Mouse (Mus musculus) embryo, embryonic 10 days (tissue): ENCODE data around the gene Dnajb5.

Experiments used
- DNase-seq: peaks from one replicate; pipeline ENCODE4 v3.0.0-alpha.2; 2015; ENCODE audit warnings: low spot score

The Dnajb5 gene

GRCm38 (mm10) chr4:42944185-42944584 lies 5.4 kb upstream of the Dnajb5 start:
- no peak for DNase-seq

- DNase-seq, result peak; percentile 77
Observed at GRCm38 (mm10) chr4:42945043-42945442, 4.6 kb upstream of the Dnajb5 start.

GRCm38 (mm10) chr4:42945445-42945844 lies 4.2 kb upstream of the Dnajb5 start:
- no peak for DNase-seq

GRCm38 (mm10) chr4:42945952-42946351 lies 3.7 kb upstream of the Dnajb5 start:
- DNase-seq, result peak; percentile 81

GRCm38 (mm10) chr4:42946733-42947290 lies 2.8 kb upstream of the Dnajb5 start:
- DNase-seq, result peak; percentile 43

- no peak for DNase-seq
Observed at GRCm38 (mm10) chr4:42948527-42948926, 1.1 kb upstream of the Dnajb5 start.

GRCm38 (mm10) chr4:42949051-42949675 lies 451 bp upstream of the Dnajb5 start:
- DNase-seq, result no peak

GRCm38 (mm10) chr4:42950065-42950558 lies 498 bp downstream of the Dnajb5 start:
- DNase-seq, result peak; percentile 81

- no peak for DNase-seq
Observed at GRCm38 (mm10) chr4:42951206-42952195, 1.9 kb downstream of the Dnajb5 start.

GRCm38 (mm10) chr4:42952563-42952962 lies 2.9 kb downstream of the Dnajb5 start:
- no peak for DNase-seq

GRCm38 (mm10) chr4:42953435-42954094 lies 4.0 kb downstream of the Dnajb5 start:
- DNase-seq, result no peak

- peak; percentile 80 for DNase-seq
Observed at GRCm38 (mm10) chr4:42954297-42954696, 4.7 kb downstream of the Dnajb5 start.

GRCm38 (mm10) chr4:42955200-42955599 lies 5.6 kb downstream of the Dnajb5 start:
- no peak for DNase-seq

- DNase-seq, result no peak
Observed at GRCm38 (mm10) chr4:42956581-42956980, 7.0 kb downstream of the Dnajb5 start.

- no peak for DNase-seq
Observed at GRCm38 (mm10) chr4:42957306-42957705, 7.7 kb downstream of the Dnajb5 start.

GRCm38 (mm10) chr4:42957979-42958378 lies 8.4 kb downstream of the Dnajb5 start:
- DNase-seq, result no peak

GRCm38 (mm10) chr4:42958942-42959341 lies 9.3 kb downstream of the Dnajb5 start:
- no peak for DNase-seq

- DNase-seq, result no peak
Observed at GRCm38 (mm10) chr4:42959382-42959781, 9.8 kb downstream of the Dnajb5 start.

- peak; percentile 72 for DNase-seq
Observed at GRCm38 (mm10) chr4:42961592-42961991, 12.0 kb downstream of the Dnajb5 start.

GRCm38 (mm10) chr4:42963480-42963879 lies 13.9 kb downstream of the Dnajb5 start:
- DNase-seq, result no peak

- DNase-seq, result peak; percentile 81
Observed at GRCm38 (mm10) chr4:42965039-42965719, 15.6 kb downstream of the Dnajb5 start.
